22 mouse cellular contexts compared by ENCODE assay signal in genomic region chr5:101866722-101867121, GRCm38 (mm10).
DNase-seq lines count a peak whose midpoint lies in the region; ATAC-seq and TF ChIP-seq lines count a peak whose summit lies in the region.
"Had no signal": no experiment of that assay in that cellular context is flagged by ENCODE, and none has a peak within 500 bp of the region (broad histone marks: within the 10 kb centered on the region; RNA-seq: fewer than 3 reads in every experiment).

No protein-coding gene starts in this region.

- no peaks in the 10 kb centered on the region for H3K9me3 ChIP-seq in hindbrain, postnatal 0 days (ENCODE audit: low read length)
- H3K9me3 ChIP-seq in hindbrain, embryonic 13.5 days: no peaks in the 10 kb centered on the region
- peaks cover 6% of the 10 kb centered on the region; the same call in 1 of the 2 replicates for H3K9me3 ChIP-seq in kidney, embryonic 16.5 days (ENCODE audit: low read length)
- no peaks in the 10 kb centered on the region for H3K9me3 ChIP-seq in lung, postnatal 0 days (ENCODE audit: low read length)
- H3K9me3 ChIP-seq: embryonic facial prominence, embryonic 13.5 days; embryonic facial prominence, embryonic 15.5 days; forebrain, embryonic 12.5 days had no signal

- no peaks in the 10 kb centered on the region for H3K4me1 ChIP-seq in hindbrain, postnatal 0 days (ENCODE audit: insufficient read depth, low read length)
- no peaks in the 10 kb centered on the region for H3K4me1 ChIP-seq in hindbrain, embryonic 13.5 days (replicated peaks)
- 0 out of 2 replicates have a peak, but pooled peaks cover 4% of the 10 kb centered on the region for H3K4me1 ChIP-seq in kidney, embryonic 16.5 days (ENCODE audit: insufficient read depth, low read length)
- no peaks in the 10 kb centered on the region for H3K4me1 ChIP-seq in lung, postnatal 0 days (ENCODE audit: insufficient read depth, low read depth, low read length)
- H3K4me1 ChIP-seq: embryonic facial prominence, embryonic 13.5 days; embryonic facial prominence, embryonic 15.5 days; forebrain, embryonic 10.5 days; forebrain, embryonic 12.5 days had no signal

- H3K27me3 ChIP-seq in hindbrain, postnatal 0 days (ENCODE audit: insufficient read depth, low read length): no peaks in the 10 kb centered on the region
- H3K27me3 ChIP-seq in hindbrain, embryonic 13.5 days: no peaks in the 10 kb centered on the region
- no peaks in the 10 kb centered on the region for H3K27me3 ChIP-seq in kidney, embryonic 16.5 days (ENCODE audit: insufficient read depth, low read length)
- H3K27me3 ChIP-seq in lung, postnatal 0 days (replicated peaks; ENCODE audit: insufficient read depth, low read length): no peaks in the 10 kb centered on the region
- H3K27me3 ChIP-seq: embryonic facial prominence, embryonic 13.5 days; embryonic facial prominence, embryonic 15.5 days; forebrain, embryonic 12.5 days had no signal

- TF ChIP-seq EP300 in lung, postnatal 0 days (IDR thresholded peaks at IDR 0.05): no peak

- H3K4me2 ChIP-seq in hindbrain, postnatal 0 days (ENCODE audit: low read depth, low read length): no peak overlapping the region
- no peak overlapping the region for H3K4me2 ChIP-seq in hindbrain, embryonic 13.5 days
- H3K4me2 ChIP-seq in kidney, embryonic 16.5 days (replicated peaks; ENCODE audit: low read depth, low read length): no peak overlapping the region
- H3K4me2 ChIP-seq in lung, postnatal 0 days (replicated peaks; ENCODE audit: low read depth, low read length): no peak overlapping the region
- H3K4me2 ChIP-seq: embryonic facial prominence, embryonic 13.5 days; embryonic facial prominence, embryonic 15.5 days; forebrain, embryonic 12.5 days had no signal

- H3K9ac ChIP-seq in hindbrain, postnatal 0 days (replicated peaks; ENCODE audit: low read length): no peak overlapping the region
- H3K9ac ChIP-seq in hindbrain, embryonic 13.5 days: no peak overlapping the region
- no peak overlapping the region for H3K9ac ChIP-seq in kidney, embryonic 16.5 days (replicated peaks; ENCODE audit: low read length)
- H3K9ac ChIP-seq in lung, postnatal 0 days (replicated peaks; ENCODE audit: low read depth): no peak overlapping the region
- H3K9ac ChIP-seq: embryonic facial prominence, embryonic 13.5 days; embryonic facial prominence, embryonic 15.5 days; forebrain, embryonic 12.5 days had no signal

- no peak for DNase-seq in hindbrain, postnatal 0 days (ENCODE audit: low spot score)
- no peak for DNase-seq in kidney, adult 9 months
- DNase-seq in lung, postnatal 0 days (ENCODE audit: low spot score): peak; percentile 57
- no peak for DNase-seq in lung, postnatal 25 days (ENCODE audit: low spot score)
- DNase-seq: adrenal gland, adult 2 months; adrenal gland, postnatal 10 days; adrenal gland, postnatal 25 days; cerebellum, adult 11 months; cerebellum, adult 18-20 months; cerebellum, adult 8-10 months; cerebellum, adult 9-11 months; cerebellum, postnatal 14 days; cerebellum, postnatal 36 days; embryo, embryonic 11 days had no signal

- H3K27ac ChIP-seq in hindbrain, postnatal 0 days: 0 out of 2 replicates have a peak overlapping the region, but pooled peaks have one; percentile 11
- no peak overlapping the region for H3K27ac ChIP-seq in hindbrain, embryonic 13.5 days
- H3K27ac ChIP-seq in kidney, embryonic 16.5 days (ENCODE audit: low read length): peak overlapping the region; percentile 6; the same call in 1 of the 2 replicates
- H3K27ac ChIP-seq in lung, postnatal 0 days (ENCODE audit: low read length): no peak overlapping the region
- H3K27ac ChIP-seq: embryonic facial prominence, embryonic 13.5 days; embryonic facial prominence, embryonic 15.5 days; forebrain, embryonic 10.5 days; forebrain, embryonic 12.5 days had no signal

- peaks cover 82% of the 10 kb centered on the region for H3K36me3 ChIP-seq in hindbrain, postnatal 0 days (ENCODE audit: insufficient read depth, low read length)
- peaks cover 92% of the 10 kb centered on the region for H3K36me3 ChIP-seq in hindbrain, embryonic 13.5 days
- peaks cover 85% of the 10 kb centered on the region for H3K36me3 ChIP-seq in kidney, embryonic 16.5 days (ENCODE audit: insufficient read depth, low read length)
- peaks cover 48% of the 10 kb centered on the region for H3K36me3 ChIP-seq in lung, postnatal 0 days (ENCODE audit: insufficient read depth, low read length)

- no peak overlapping the region for H3K4me3 ChIP-seq in hindbrain, postnatal 0 days (ENCODE audit: low read length)
- H3K4me3 ChIP-seq in hindbrain, embryonic 13.5 days: no peak overlapping the region
- no peak overlapping the region for H3K4me3 ChIP-seq in kidney, embryonic 16.5 days (ENCODE audit: low read length)
- no peak overlapping the region for H3K4me3 ChIP-seq in lung, postnatal 0 days (ENCODE audit: low read depth, low read length)
- H3K4me3 ChIP-seq: embryonic facial prominence, embryonic 13.5 days; embryonic facial prominence, embryonic 15.5 days; erythroblast, embryonic 14.5 days; forebrain, embryonic 10.5 days; forebrain, embryonic 12.5 days had no signal

- WGBS in hindbrain, postnatal 0 days: 67% methylated on average over 2 of the region's 2 CpGs
- WGBS in hindbrain, embryonic 13.5 days: 86% methylated on average over 2 of the region's 2 CpGs
- WGBS in kidney, embryonic 16.5 days: 65% methylated on average over 2 of the region's 2 CpGs
- WGBS in lung, postnatal 0 days: 47% methylated on average over 2 of the region's 2 CpGs

- 0 out of 2 replicates have a peak, but pooled peaks have one; percentile 8 for ATAC-seq in hindbrain, postnatal 0 days
- ATAC-seq in hindbrain, embryonic 13.5 days (ENCODE audit: low FRiP score): no peak
- no peak for ATAC-seq in kidney, embryonic 16.5 days (ENCODE audit: low FRiP score, low TSS enrichment)
- ATAC-seq in lung, postnatal 0 days: peak; percentile 67
- ATAC-seq: forebrain, embryonic 14.5 days had no signal

- no peak for TF ChIP-seq CTCF in hindbrain, postnatal 0 days (IDR thresholded peaks at IDR 0.05; ENCODE audit: low read depth)
- no peak for TF ChIP-seq CTCF in lung, postnatal 0 days (IDR thresholded peaks at IDR 0.05)

Comparison
In these comparisons a context has a peak if more than half of its experiments do, and no peak if none do; other contexts are left out.
1. ATAC-seq: peak in hindbrain, postnatal 0 days (single experiment) and lung, postnatal 0 days (single experiment); none in hindbrain, embryonic 13.5 days (single experiment) and kidney, embryonic 16.5 days (single experiment).
2. H3K27ac ChIP-seq: peak in hindbrain, postnatal 0 days (single experiment) and kidney, embryonic 16.5 days (single experiment); none in hindbrain, embryonic 13.5 days (single experiment) and lung, postnatal 0 days (single experiment).